Mouse (Mus musculus) natural killer cell, adult 2 months (primary cell): Measurements from ENCODE around the gene Stambpl1.
"Not testable (repeated sequence)": the region's sequence is repeated elsewhere in the genome, so short reads cannot be mapped to it uniquely, and the experiment has no call there.

Experiments used
- DNase-seq, 2 experiments: peaks; one replicate each; pipeline ENCODE4 v3.0.0; 2022; ENCODE audit warnings: low spot score in 2 of 2

Gene Stambpl1

GRCm38 (mm10) chr19:34198066-34198465 lies 6.0 kb downstream of the Stambpl1 start:
- DNase-seq: no peak

- DNase-seq: no peak
Measured at GRCm38 (mm10) chr19:34198901-34199300, 6.9 kb downstream of the Stambpl1 start.

GRCm38 (mm10) chr19:34199488-34199887 lies 7.5 kb downstream of the Stambpl1 start:
- peak in 1 of 2 experiments; percentile 31 for DNase-seq

- peak in 1 of 2 experiments; percentile 27 for DNase-seq
Measured at GRCm38 (mm10) chr19:34202668-34203067, 10.6 kb downstream of the Stambpl1 start.

- not testable (repeated sequence) for DNase-seq
Measured at GRCm38 (mm10) chr19:34206128-34206527, 14.1 kb downstream of the Stambpl1 start.

GRCm38 (mm10) chr19:34206760-34207440 lies 14.9 kb downstream of the Stambpl1 start:
- no peak for DNase-seq

- no peak for DNase-seq
Measured at GRCm38 (mm10) chr19:34209031-34209430, 17.0 kb downstream of the Stambpl1 start.

GRCm38 (mm10) chr19:34209930-34210581 lies 18.0 kb downstream of the Stambpl1 start:
- no peak for DNase-seq

- no peak for DNase-seq
Measured at GRCm38 (mm10) chr19:34210841-34211240, 18.8 kb downstream of the Stambpl1 start.

GRCm38 (mm10) chr19:34212489-34213250 lies 20.6 kb downstream of the Stambpl1 start:
- DNase-seq: no peak

- no peak for DNase-seq
Measured at GRCm38 (mm10) chr19:34213251-34213645, 21.2 kb downstream of the Stambpl1 start.

- DNase-seq: no peak
Measured at GRCm38 (mm10) chr19:34214136-34214535, 22.1 kb downstream of the Stambpl1 start.

GRCm38 (mm10) chr19:34216956-34217355 lies 24.9 kb downstream of the Stambpl1 start:
- no peak for DNase-seq

- DNase-seq: no peak
Measured at GRCm38 (mm10) chr19:34217761-34218160, 25.7 kb downstream of the Stambpl1 start.

GRCm38 (mm10) chr19:34219260-34219968 lies 27.4 kb downstream of the Stambpl1 start:
- no peak for DNase-seq

GRCm38 (mm10) chr19:34220732-34221380 lies 28.8 kb downstream of the Stambpl1 start:
- DNase-seq: no peak

GRCm38 (mm10) chr19:34222805-34223204 lies 30.8 kb downstream of the Stambpl1 start:
- no peak for DNase-seq

GRCm38 (mm10) chr19:34231596-34231995 lies 39.6 kb downstream of the Stambpl1 start:
- DNase-seq: no peak

GRCm38 (mm10) chr19:34232326-34232725 lies 40.3 kb downstream of the Stambpl1 start:
- DNase-seq: no peak

GRCm38 (mm10) chr19:34233944-34234343 lies 41.9 kb downstream of the Stambpl1 start:
- DNase-seq: peak in 1 of 2 experiments; percentile 24

GRCm38 (mm10) chr19:34236049-34236448 lies 44.0 kb downstream of the Stambpl1 start:
- no peak for DNase-seq
